ENCODE assay signal across 8 mouse cellular contexts in the genomic region with DNA sequence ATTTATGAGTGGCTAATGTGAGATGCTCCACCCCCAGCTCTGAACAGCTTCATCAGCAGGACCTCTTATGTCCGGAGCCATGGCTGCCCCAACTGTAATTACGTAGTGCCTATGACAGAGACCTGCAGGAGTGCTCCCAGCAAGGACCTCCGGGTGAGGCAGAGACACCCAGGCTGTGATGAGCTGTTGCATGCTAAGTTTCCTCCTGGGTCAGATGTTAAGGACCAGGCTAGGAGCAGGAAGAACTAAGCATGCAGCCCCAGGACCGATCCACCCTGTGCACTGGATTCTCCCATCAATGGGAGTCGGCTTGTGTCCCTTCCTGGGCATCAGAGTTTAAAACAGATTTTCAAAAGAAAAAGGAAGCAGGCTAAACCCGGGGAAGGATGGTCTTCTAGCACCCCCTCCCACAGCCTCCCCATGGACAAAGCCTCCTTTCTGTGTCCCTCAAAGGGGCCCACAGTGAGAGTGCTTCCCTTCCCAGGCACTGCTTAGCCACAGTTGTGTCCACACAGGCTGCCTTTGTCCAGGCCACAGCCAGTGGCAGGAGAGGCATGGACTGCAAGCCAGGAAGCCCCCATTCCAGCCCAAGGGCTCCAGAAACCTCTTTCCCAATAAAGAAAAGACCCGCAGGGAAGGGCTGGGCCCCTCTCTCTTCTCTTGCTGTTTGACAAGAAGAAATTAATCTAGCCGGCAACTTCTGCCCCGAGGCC. TPM values are rescaled to one million over a fixed set of nuclear protein-coding genes. Genes with fewer than 3 reads are reported as not detected.
A peak's percentile ranks its signal among the peaks of the same experiment; 100 is the strongest.
DNase-seq lines count a peak whose midpoint lies in the region; ATAC-seq and TF ChIP-seq lines count a peak whose summit lies in the region.

No protein-coding gene starts in this region.

- no peak for ATAC-seq in lung, postnatal 0 days
- peak; percentile 63; the same call in 1 of the 2 replicates for ATAC-seq in forebrain, embryonic 13.5 days
- no peak for ATAC-seq in limb, embryonic 11.5 days (ENCODE audit: insufficient number of reproducible peaks, low FRiP score, low TSS enrichment, low read depth)
- ATAC-seq in stomach, embryonic 16.5 days (ENCODE audit: insufficient read depth, low FRiP score), result no peak

- H3K27me3 ChIP-seq in lung, postnatal 0 days (replicated peaks; ENCODE audit: insufficient read depth, low read length), result no peaks in the 10 kb centered on the region
- H3K27me3 ChIP-seq in forebrain, embryonic 13.5 days, result no peaks in the 10 kb centered on the region
- no peaks in the 10 kb centered on the region for H3K27me3 ChIP-seq in limb, embryonic 11.5 days (ENCODE audit: control insufficient read depth, insufficient read depth, low read length)
- H3K27me3 ChIP-seq in stomach, embryonic 16.5 days (ENCODE audit: control insufficient read depth, insufficient read depth, low read length), result no peaks in the 10 kb centered on the region

- peaks cover 29% of the 10 kb centered on the region; the same call in 1 of the 2 replicates for H3K4me1 ChIP-seq in lung, postnatal 0 days (ENCODE audit: insufficient read depth, low read depth, low read length)
- peaks cover 29% of the 10 kb centered on the region for H3K4me1 ChIP-seq in lung, adult 2 months (ENCODE audit: control insufficient read depth, insufficient read depth, low read length)
- peaks cover 38% of the 10 kb centered on the region for H3K4me1 ChIP-seq in forebrain, embryonic 13.5 days
- peaks cover 10% of the 10 kb centered on the region for H3K4me1 ChIP-seq in limb, embryonic 11.5 days (ENCODE audit: control insufficient read depth, insufficient read depth, low read length)
- H3K4me1 ChIP-seq in stomach, embryonic 16.5 days (ENCODE audit: control insufficient read depth, insufficient read depth, low read length), result peaks cover 31% of the 10 kb centered on the region

- H3K36me3 ChIP-seq in lung, postnatal 0 days (ENCODE audit: insufficient read depth, low read length), result 0 out of 2 replicates have a peak, but pooled peaks cover 7% of the 10 kb centered on the region
- H3K36me3 ChIP-seq in forebrain, embryonic 13.5 days (ENCODE audit: poor library complexity, severe bottlenecking), result peaks cover 10% of the 10 kb centered on the region; the same call in 1 of the 2 replicates
- H3K36me3 ChIP-seq in limb, embryonic 11.5 days (ENCODE audit: control insufficient read depth, insufficient read depth, low read length), result peaks cover 3% of the 10 kb centered on the region; the same call in 1 of the 2 replicates
- H3K36me3 ChIP-seq in stomach, embryonic 16.5 days (ENCODE audit: control insufficient read depth, insufficient read depth, low read length), result peaks cover 5% of the 10 kb centered on the region; the same call in 1 of the 2 replicates

- no peaks in the 10 kb centered on the region for H3K9me3 ChIP-seq in lung, postnatal 0 days (ENCODE audit: low read length)
- no peaks in the 10 kb centered on the region for H3K9me3 ChIP-seq in forebrain, embryonic 13.5 days (replicated peaks)
- no peaks in the 10 kb centered on the region for H3K9me3 ChIP-seq in limb, embryonic 11.5 days (ENCODE audit: control insufficient read depth, low read length)
- H3K9me3 ChIP-seq in stomach, embryonic 16.5 days (replicated peaks; ENCODE audit: control insufficient read depth, low read length), result 0 out of 2 replicates have a peak, but pooled peaks cover 4% of the 10 kb centered on the region

- H3K9ac ChIP-seq in lung, postnatal 0 days (replicated peaks; ENCODE audit: low read depth), result no peak overlapping the region
- no peak overlapping the region; the same call in 1 of the 2 replicates for H3K9ac ChIP-seq in forebrain, embryonic 13.5 days
- no peak overlapping the region for H3K9ac ChIP-seq in limb, embryonic 11.5 days (ENCODE audit: low read length)
- peak overlapping the region; percentile 6 for H3K9ac ChIP-seq in stomach, embryonic 16.5 days (ENCODE audit: low read length)

- TF ChIP-seq EP300 in lung, postnatal 0 days (IDR thresholded peaks at IDR 0.05), result no peak

- no peak overlapping the region for H3K4me2 ChIP-seq in lung, postnatal 0 days (replicated peaks; ENCODE audit: low read depth, low read length)
- peak overlapping the region; percentile 2; the same call in 1 of the 2 replicates for H3K4me2 ChIP-seq in forebrain, embryonic 13.5 days
- H3K4me2 ChIP-seq in limb, embryonic 11.5 days (ENCODE audit: low read depth, severe bottlenecking), result no peak overlapping the region
- no peak overlapping the region for H3K4me2 ChIP-seq in stomach, embryonic 16.5 days (ENCODE audit: low read depth, low read length)

- no peak for TF ChIP-seq CTCF in lung, postnatal 0 days (IDR thresholded peaks at IDR 0.05)
- TF ChIP-seq CTCF in lung, adult 2 months (IDR thresholded peaks at IDR 0.05; ENCODE audit: insufficient read depth, low read length), result no peak

- H3K4me3 ChIP-seq in lung, postnatal 0 days (ENCODE audit: low read depth, low read length), result no peak overlapping the region
- no peak overlapping the region for H3K4me3 ChIP-seq in lung, adult 2 months (replicated peaks; ENCODE audit: extremely low read depth, low read depth, low read length)
- H3K4me3 ChIP-seq in forebrain, embryonic 13.5 days, result no peak overlapping the region
- no peak overlapping the region for H3K4me3 ChIP-seq in limb, embryonic 11.5 days (ENCODE audit: low read depth, low read length)
- no peak overlapping the region for H3K4me3 ChIP-seq in stomach, embryonic 16.5 days (replicated peaks; ENCODE audit: low read length)

- no peak for DNase-seq in lung, postnatal 0 days (ENCODE audit: low spot score)
- no peak for DNase-seq in lung, adult 2 months
- DNase-seq in limb, embryonic 11.5 days (ENCODE audit: low spot score), result no peak
- no peak for DNase-seq in kidney, adult 11 months
- no peak for DNase-seq in spleen, postnatal 4 days (ENCODE audit: low spot score in 2 of 2)
- DNase-seq in thymus, postnatal 0 days (ENCODE audit: low spot score), result no peak

- 47% methylated on average over 9 of the region's 9 CpGs for WGBS in lung, postnatal 0 days
- 62% methylated on average over 9 of the region's 9 CpGs for WGBS in lung, adult 2 months
- 19% methylated on average over 9 of the region's 9 CpGs for WGBS in forebrain, embryonic 13.5 days
- 69% methylated on average over 9 of the region's 9 CpGs for WGBS in limb, embryonic 11.5 days
- 44% methylated on average over 9 of the region's 9 CpGs for WGBS in stomach, embryonic 16.5 days

- peak overlapping the region; percentile 90 for H3K27ac ChIP-seq in lung, postnatal 0 days (ENCODE audit: low read length)
- peak overlapping the region; percentile 65 for H3K27ac ChIP-seq in forebrain, embryonic 13.5 days
- H3K27ac ChIP-seq in limb, embryonic 11.5 days (replicated peaks; ENCODE audit: low read depth, low read length), result peak overlapping the region; percentile 45; the same call in 1 of the 2 replicates
- 0 out of 2 replicates have a peak overlapping the region, but pooled peaks have one; percentile 54 for H3K27ac ChIP-seq in stomach, embryonic 16.5 days (ENCODE audit: low read length)

- no peak for TF ChIP-seq POLR2A in lung, adult 2 months (IDR thresholded peaks at IDR 0.05; ENCODE audit: borderline replicate concordance, extremely low read depth, low read depth, low read length)

RNA-seq across cellular contexts. Expression of gene Rasa3, which starts 54.2 kb away (rescaled TPM):
- 28.5 and 28.6 TPM in 2 replicates for polyA plus RNA-seq in lung, postnatal 0 days (2015; fragmentation: Nextera tagmentation; extraction: Ambion mirVana)
- polyA plus RNA-seq in lung, adult 2 months (2012; rRNA removed), result 37.1 and 43.5 TPM in 2 replicates
- polyA plus RNA-seq in forebrain, embryonic 13.5 days (2015; fragmentation: Nextera tagmentation; extraction: Ambion mirVana), result 18.2 and 19.9 TPM in 2 replicates
- polyA plus RNA-seq in limb, embryonic 11.5 days (2014; fragmentation: Nextera tagmentation; extraction: Ambion mirVana), result 16.6 and 19.8 TPM in 2 replicates
- 30.9 and 35.5 TPM in 2 replicates for polyA plus RNA-seq in stomach, embryonic 16.5 days (2015; fragmentation: Nextera tagmentation; extraction: Ambion mirVana)
- 24.2 TPM in 2 replicates for polyA plus RNA-seq in thymus, postnatal 0 days (2015; fragmentation: Nextera tagmentation; extraction: Ambion mirVana)
